Mouse (Mus musculus) liver, adult 2 months (tissue): ENCODE data around the gene Emc7. TPM values are rescaled to one million over a fixed set of nuclear protein-coding genes. Genes with fewer than 3 reads are reported as not detected.

Experiments used
- DNase-seq: peaks from one replicate; pipeline ENCODE4 v3.0.0-alpha.2; 2011; ENCODE audit warnings: low read depth, low spot score; ENCODE audit errors: extremely low read depth
- H3K27ac ChIP-seq: fragments of 200-500 bp; replicated peaks from 2 replicates; pipeline ENCODE4 v1.5.1; 2012; ENCODE audit warnings: low read depth, mild to moderate bottlenecking, control low read depth, inconsistent platforms, low read length; ENCODE audit not compliant: insufficient read depth
- H3K27me3 ChIP-seq: fragments of 200-500 bp; 2 replicates; pipeline ENCODE4 v1.6.1; 2012; ENCODE audit warnings: mild to moderate bottlenecking, moderate library complexity, low read length, inconsistent platforms; ENCODE audit not compliant: control insufficient read depth, insufficient read depth
- H3K36me3 ChIP-seq: fragments of 200-500 bp; 2 replicates; pipeline ENCODE4 v1.6.1; 2012; ENCODE audit warnings: low read length, inconsistent platforms; ENCODE audit not compliant: control insufficient read depth, insufficient read depth
- H3K4me1 ChIP-seq: fragments of 200-500 bp; 2 replicates; pipeline ENCODE4 v1.6.1; 2011; ENCODE audit warnings: low read length; ENCODE audit not compliant: control insufficient read depth, insufficient read depth
- H3K4me3 ChIP-seq: fragments of 200-500 bp; 2 replicates; pipeline ENCODE4 v1.5.1; 2011; ENCODE audit warnings: low read depth, mild to moderate bottlenecking, control low read depth, low read length, moderate library complexity; ENCODE audit not compliant: insufficient read depth
- H3K79me2 ChIP-seq: fragments of 200-500 bp; 2 replicates; pipeline ENCODE4 v1.6.1; 2012; ENCODE audit warnings: inconsistent platforms, mild to moderate bottlenecking, low read length, moderate library complexity; ENCODE audit not compliant: control insufficient read depth, insufficient read depth
- H3K9ac ChIP-seq: fragments of 200-500 bp; 2 replicates; pipeline ENCODE4 v1.6.1; 2012; ENCODE audit warnings: low read depth, mild to moderate bottlenecking, control low read depth, inconsistent platforms, low read length
- CTCF ChIP-seq: fragments of 200-500 bp; IDR thresholded peaks from 2 replicates; pipeline ENCODE4 v1.5.1; 2011; ENCODE audit warnings: low read depth, low read length, control low read depth
- POLR2A ChIP-seq: fragments of 200-500 bp; IDR thresholded peaks from 2 replicates; pipeline ENCODE4 v1.6.1; 2011; ENCODE audit warnings: low read length, control low read depth; ENCODE audit not compliant: insufficient read depth; ENCODE audit errors: extremely low read depth
- WGBS: fragments of 180-500 bp; shearing (Covaris S2); methylation state at CpG from one replicate; pipeline ENCODE4 v1.1.7; 2018; 5-methylcytosine and 5-hydroxymethylcytosine counted together
- polyA plus RNA-seq: library from polyadenylated mRNA; depleted of rRNA; stranded (reverse); fragments of >200 nt; gene quantifications from 2 replicates; pipeline ENCODE4 v1.2.3, GENCODE M21; 2012
- total RNA-seq: library from RNA; depleted of rRNA; stranded (reverse); fragments of >200 nt; gene quantifications from 2 replicates; pipeline ENCODE4 v1.2.3, GENCODE M21; 2014

Gene Emc7
- total and polyA plus RNA-seq, 2 experiments: 8.0 to 19.9 TPM

DNA sequence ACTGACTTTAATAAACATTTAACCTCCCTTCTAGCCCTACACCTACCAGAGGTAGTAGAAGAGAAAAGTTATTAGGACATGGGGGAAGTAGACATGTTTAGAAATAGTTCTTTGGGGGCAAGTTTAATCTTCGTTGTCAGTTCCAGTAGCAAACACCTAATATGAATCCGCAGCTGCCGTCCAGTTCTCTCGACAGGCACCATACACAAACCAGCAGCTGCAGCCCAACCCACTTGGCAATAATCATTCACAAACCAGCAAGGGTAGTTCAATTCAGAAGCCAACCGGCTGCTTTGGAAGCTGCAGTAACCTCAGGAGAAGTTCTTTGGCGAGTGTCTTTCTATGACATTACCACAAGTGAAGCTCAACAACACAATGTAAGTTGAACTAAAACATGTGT is 49.2 kb downstream of the Emc7 start:
- Histone ChIP-seq H3K4me1 (no peaks in the 10 kb centered on the region), H3K4me3 (no peak overlapping the region), H3K27ac (no peak overlapping the region), H3K36me3 (no peaks in the 10 kb centered on the region), H3K27me3 (no peaks in the 10 kb centered on the region), H3K9ac (no peak overlapping the region), H3K79me2 (peaks cover 15% of the 10 kb centered on the region; the same call in 1 of the 2 replicates)
- WGBS: 93% methylated on average over 6 of the region's 6 CpGs
- TF ChIP-seq POLR2A: no peak
- TF ChIP-seq CTCF: no peak
- no peak for DNase-seq

DNA sequence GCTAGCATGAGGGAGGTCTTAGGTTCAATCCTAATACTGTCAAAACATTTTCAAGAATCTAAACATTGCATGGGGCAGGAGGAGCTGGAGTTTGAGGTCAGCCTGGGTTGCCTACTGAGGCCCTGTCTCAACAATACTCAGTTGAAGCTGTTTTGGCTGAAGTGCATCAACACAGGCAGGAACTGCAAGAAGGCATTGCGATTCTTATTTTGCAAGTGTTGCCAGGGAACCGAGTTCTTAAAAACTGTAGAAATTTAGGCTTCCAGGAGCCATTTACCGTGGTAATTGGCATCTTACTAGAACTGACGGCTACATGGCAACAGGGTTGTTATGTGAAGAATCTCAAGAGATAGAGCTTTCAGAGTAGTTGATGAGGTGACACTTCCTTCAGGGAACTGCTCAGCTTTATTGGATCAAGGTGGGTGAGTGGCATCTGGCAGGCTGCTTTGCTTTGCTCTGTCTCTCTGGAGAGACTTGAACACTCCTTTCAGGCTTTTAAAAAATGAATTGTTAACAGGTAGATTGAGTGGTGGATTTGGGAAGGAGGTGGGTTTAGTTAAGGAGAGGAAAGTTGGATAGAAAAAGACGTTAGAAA is 52.1 kb downstream of the Emc7 start:
- no peaks in the 10 kb centered on the region for H3K36me3 ChIP-seq
- H3K79me2 ChIP-seq: peaks cover 15% of the 10 kb centered on the region; the same call in 1 of the 2 replicates
- H3K4me1 ChIP-seq: no peaks in the 10 kb centered on the region
- no peak for TF ChIP-seq CTCF
- no peak for TF ChIP-seq POLR2A
- no peak for DNase-seq
- H3K27me3 ChIP-seq: no peaks in the 10 kb centered on the region
- H3K27ac ChIP-seq: no peak overlapping the region
- H3K4me3 ChIP-seq: no peak overlapping the region
- WGBS: 90% methylated on average over 5 of the region's 5 CpGs
- no peak overlapping the region for H3K9ac ChIP-seq

DNA sequence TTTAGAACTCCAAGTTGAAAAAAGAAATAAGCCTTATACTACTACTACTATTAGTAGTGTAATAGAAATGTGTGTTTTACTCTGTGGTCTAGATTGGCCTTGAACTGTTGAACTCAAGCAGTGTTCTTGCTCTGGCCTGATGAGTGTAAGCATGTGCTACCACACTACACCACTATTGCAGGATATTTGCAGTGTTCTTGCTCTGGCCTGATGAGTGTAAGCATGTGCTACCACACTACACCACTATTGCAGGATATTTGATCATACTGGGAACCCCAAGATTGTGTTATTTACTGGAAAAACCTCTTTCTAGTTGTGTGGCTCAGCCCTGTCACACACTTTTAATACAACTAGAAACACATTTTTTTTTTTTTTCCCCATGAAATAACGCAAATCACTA is 52.6 kb downstream of the Emc7 start:
- Histone ChIP-seq H3K4me3 (no peak overlapping the region), H3K79me2 (peaks cover 15% of the 10 kb centered on the region; the same call in 1 of the 2 replicates), H3K4me1 (no peaks in the 10 kb centered on the region), H3K36me3 (no peaks in the 10 kb centered on the region), H3K9ac (no peak overlapping the region), H3K27me3 (no peaks in the 10 kb centered on the region), H3K27ac (no peak overlapping the region)
- WGBS: 100% methylated on average over 1 of the region's 1 CpGs
- TF ChIP-seq CTCF: no peak
- TF ChIP-seq POLR2A: no peak
- no peak for DNase-seq

DNA sequence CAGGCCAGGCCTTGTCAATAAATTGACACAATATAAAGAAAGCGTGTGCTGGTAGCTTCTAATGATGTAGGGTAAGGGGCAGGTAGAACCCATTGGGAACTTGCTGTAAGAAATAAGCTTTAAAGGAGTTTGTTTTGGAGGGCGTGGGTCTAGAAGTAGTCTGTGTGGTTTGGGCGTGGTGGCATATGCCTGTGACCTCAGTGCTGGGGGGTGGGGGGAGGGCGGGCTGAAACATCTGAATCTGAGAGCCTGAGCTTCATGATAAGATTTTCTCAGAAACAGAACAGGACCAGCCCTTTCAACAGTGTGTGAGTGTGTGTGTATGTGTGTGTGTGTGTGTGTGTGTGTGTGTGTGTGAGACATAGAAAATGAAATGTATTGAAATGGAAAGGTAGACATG is 55.3 kb downstream of the Emc7 start:
- H3K36me3 ChIP-seq: no peaks in the 10 kb centered on the region; the same call in 1 of the 2 replicates
- H3K4me3 ChIP-seq: no peak overlapping the region
- no peak for TF ChIP-seq POLR2A
- TF ChIP-seq CTCF: no peak
- no peak overlapping the region for H3K27ac ChIP-seq
- no peak for DNase-seq
- H3K9ac ChIP-seq: no peak overlapping the region
- H3K79me2 ChIP-seq: peaks cover 10% of the 10 kb centered on the region; the same call in 1 of the 2 replicates
- 93% methylated on average over 4 of the region's 4 CpGs for WGBS
- H3K4me1 ChIP-seq: no peaks in the 10 kb centered on the region
- no peaks in the 10 kb centered on the region for H3K27me3 ChIP-seq

- DNase-seq: no peak
- H3K79me2 ChIP-seq: no peaks in the 10 kb centered on the region; the same call in 1 of the 2 replicates
- H3K9ac ChIP-seq: no peak overlapping the region
- no peaks in the 10 kb centered on the region for H3K4me1 ChIP-seq
- H3K4me3 ChIP-seq: no peak overlapping the region
- 89% methylated on average over 1 of the region's 1 CpGs for WGBS
- H3K27me3 ChIP-seq: no peaks in the 10 kb centered on the region
- H3K27ac ChIP-seq: no peak overlapping the region
- TF ChIP-seq POLR2A (no peak), CTCF (0 out of 2 replicates have a peak, but pooled peaks have one; percentile 9)
- peaks cover 6% of the 10 kb centered on the region; the same call in 1 of the 2 replicates for H3K36me3 ChIP-seq
These were observed 58.2 kb downstream of the Emc7 start for GRCm38 (mm10) chr2:112513036-112513435.

DNA sequence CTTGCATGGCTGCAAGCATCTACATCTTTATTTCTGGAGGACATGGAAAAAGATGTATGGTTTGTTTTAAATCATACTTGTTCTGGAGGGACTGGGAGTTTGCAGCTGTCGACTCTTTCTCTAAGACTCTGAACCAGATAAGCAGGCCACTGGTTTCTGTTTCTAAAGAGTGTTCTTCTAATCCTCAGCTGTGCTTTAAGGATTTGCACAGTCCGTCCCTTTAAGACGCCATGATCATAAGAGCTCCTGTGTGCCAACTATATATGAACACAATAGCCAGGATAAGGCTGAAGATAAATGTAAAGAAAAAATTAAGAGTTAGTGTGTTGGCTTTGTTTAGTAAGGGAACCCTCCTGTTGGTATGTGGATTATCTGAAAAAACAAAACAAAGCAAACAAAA is 61.9 kb downstream of the Emc7 start:
- peaks cover 6% of the 10 kb centered on the region; the same call in 1 of the 2 replicates for H3K36me3 ChIP-seq
- no peak for DNase-seq
- 77% methylated on average over 3 of the region's 3 CpGs for WGBS
- H3K27ac ChIP-seq: no peak overlapping the region
- 0 out of 2 replicates have a peak, but pooled peaks cover 5% of the 10 kb centered on the region for H3K79me2 ChIP-seq
- no peaks in the 10 kb centered on the region; the same call in 1 of the 2 replicates for H3K4me1 ChIP-seq
- no peaks in the 10 kb centered on the region for H3K27me3 ChIP-seq
- no peak for TF ChIP-seq POLR2A
- no peak for TF ChIP-seq CTCF
- no peak overlapping the region for H3K9ac ChIP-seq
- no peak overlapping the region for H3K4me3 ChIP-seq
